Mouse (Mus musculus) skeletal muscle tissue, postnatal 0 days (tissue): ENCODE measurements around the gene Ankrd28. TPM values are rescaled to one million over a fixed set of nuclear protein-coding genes. Genes with fewer than 3 reads are reported as not detected.

Source experiments
- polyA plus RNA-seq: library from polyadenylated mRNA; unstranded; fragments of >200 nt; fragmentation: Nextera tagmentation; extraction: Ambion mirVana; gene quantifications from 2 replicates; pipeline ENCODE4 v1.2.1, GENCODE M21; 2015

Ankrd28 gene
- 6.2 and 7.3 TPM in 2 replicates for polyA plus RNA-seq

DNA sequence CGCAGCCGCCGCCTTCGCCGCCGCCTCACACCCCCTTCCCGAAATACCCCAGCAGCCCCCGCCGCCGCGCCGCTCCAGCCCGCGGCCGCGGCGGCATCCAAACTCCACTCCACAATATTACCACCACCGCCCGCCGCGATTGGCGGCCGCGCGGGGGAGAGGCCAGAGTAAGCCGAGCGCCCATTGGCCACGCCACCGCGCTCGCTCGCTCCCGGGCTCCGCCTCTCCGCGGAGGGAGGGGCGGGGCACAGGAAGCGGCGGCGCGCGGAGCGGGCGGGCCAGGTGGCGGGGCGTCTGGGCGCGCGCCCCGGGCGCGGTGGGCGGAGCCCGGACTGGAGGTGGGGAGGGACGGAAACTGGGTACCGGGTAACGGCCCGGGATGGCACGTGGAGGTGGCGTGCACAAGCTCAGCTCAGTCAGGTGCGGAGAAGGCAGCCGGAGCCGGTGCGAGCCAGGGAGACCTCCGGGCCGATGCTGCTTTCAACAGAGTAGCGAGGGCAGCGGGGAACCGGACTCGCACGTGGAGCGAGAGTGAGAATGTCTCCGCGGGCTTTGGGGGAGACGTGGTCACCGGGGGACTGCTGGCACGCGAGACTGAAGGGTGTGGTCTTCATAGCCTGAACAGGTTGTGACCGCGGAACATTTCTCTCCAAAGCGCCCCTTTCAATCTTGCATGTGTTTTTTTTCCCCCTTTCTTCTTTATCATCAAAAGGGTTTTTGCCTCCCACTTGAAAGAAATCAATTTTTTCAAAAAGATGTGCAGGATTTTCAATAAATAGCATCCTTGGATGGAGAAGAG, at the start of gene Ankrd28:
Gene Ankrd28 (minus strand): TSS at position 81 of the 799 bp plus-strand sequence.

Other genes starting within 250 kb of the Ankrd28 start
- 12.1 and 14.9 TPM in 2 replicates for gene Colq, start 239.3 kb downstream of the Ankrd28 start, polyA plus RNA-seq
- gene Gm49387, start 189.8 kb downstream of the Ankrd28 start, polyA plus RNA-seq, result 2.8 and 5.7 TPM in 2 replicates
- gene Btd, start 189.6 kb downstream of the Ankrd28 start, polyA plus RNA-seq, result 17.4 and 22.4 TPM in 2 replicates
- 12.3 and 31.1 TPM in 2 replicates for gene Hacl1, start 189.4 kb downstream of the Ankrd28 start, polyA plus RNA-seq
- 1.6 and 2.1 TPM in 2 replicates for gene Galnt15, start 198.3 kb upstream of the Ankrd28 start, polyA plus RNA-seq